ENCODE assay signal across 8 mouse cellular contexts in genomic region chr7:79515861-79516260, GRCm38 (mm10). TPM values are rescaled to one million over a fixed set of nuclear protein-coding genes. Genes with fewer than 3 reads are reported as not detected.
DNase-seq lines count a peak whose midpoint lies in the region; ATAC-seq and TF ChIP-seq lines count a peak whose summit lies in the region.

No protein-coding gene starts in this region.

- no peak for ATAC-seq in kidney, postnatal 0 days (replicated peaks; ENCODE audit: low FRiP score, low read depth)
- no peak for ATAC-seq in intestine, embryonic 16.5 days
- ATAC-seq in neural tube, embryonic 12.5 days (ENCODE audit: low FRiP score, low read depth), result no peak

- no peak overlapping the region for H3K27ac ChIP-seq in kidney, postnatal 0 days
- H3K27ac ChIP-seq in forebrain, embryonic 10.5 days, result peak overlapping the region; percentile 98
- no peak overlapping the region for H3K27ac ChIP-seq in intestine, embryonic 16.5 days (ENCODE audit: low read length)
- H3K27ac ChIP-seq in neural tube, embryonic 12.5 days, result peak overlapping the region; percentile 99

- H3K36me3 ChIP-seq in kidney, postnatal 0 days (ENCODE audit: insufficient read depth, low read length), result no peaks in the 10 kb centered on the region
- H3K36me3 ChIP-seq in forebrain, embryonic 10.5 days (replicated peaks), result peaks cover 71% of the 10 kb centered on the region
- H3K36me3 ChIP-seq in intestine, embryonic 16.5 days (ENCODE audit: control insufficient read depth, insufficient read depth, low read length), result no peaks in the 10 kb centered on the region
- H3K36me3 ChIP-seq in neural tube, embryonic 12.5 days, result no peaks in the 10 kb centered on the region

- no peak for DNase-seq in kidney, postnatal 0 days (ENCODE audit: low spot score)
- no peak for DNase-seq in kidney, postnatal 14 days
- peak; percentile 38 for DNase-seq in forebrain, embryonic 10.5 days (ENCODE audit: extremely low spot score, low spot score)
- DNase-seq in adrenal gland, postnatal 25 days, result no peak
- no peak for DNase-seq in thymus, postnatal 36 days
- DNase-seq in thymus, postnatal 14 days, result no peak

- H3K4me3 ChIP-seq in kidney, postnatal 0 days (replicated peaks; ENCODE audit: low read depth, low read length), result peak overlapping the region; percentile 35
- H3K4me3 ChIP-seq in forebrain, embryonic 10.5 days, result peak overlapping the region; percentile 44
- peak overlapping the region; percentile 49 for H3K4me3 ChIP-seq in intestine, embryonic 16.5 days (ENCODE audit: low read length)
- peak overlapping the region; percentile 36 for H3K4me3 ChIP-seq in neural tube, embryonic 12.5 days

- H3K9me3 ChIP-seq in kidney, postnatal 0 days (replicated peaks; ENCODE audit: low read length), result no peaks in the 10 kb centered on the region
- H3K9me3 ChIP-seq in forebrain, embryonic 10.5 days, result no peaks in the 10 kb centered on the region
- H3K9me3 ChIP-seq in intestine, embryonic 16.5 days (ENCODE audit: control insufficient read depth, low read length), result no peaks in the 10 kb centered on the region
- no peaks in the 10 kb centered on the region for H3K9me3 ChIP-seq in neural tube, embryonic 12.5 days

- H3K27me3 ChIP-seq in kidney, postnatal 0 days (ENCODE audit: insufficient read depth, low read length), result peaks cover 74% of the 10 kb centered on the region
- peaks cover 100% of the 10 kb centered on the region for H3K27me3 ChIP-seq in forebrain, embryonic 10.5 days (ENCODE audit: poor library complexity, severe bottlenecking)
- peaks cover 76% of the 10 kb centered on the region for H3K27me3 ChIP-seq in intestine, embryonic 16.5 days (replicated peaks; ENCODE audit: control insufficient read depth, insufficient read depth, low read length)
- H3K27me3 ChIP-seq in neural tube, embryonic 12.5 days (replicated peaks), result peaks cover 28% of the 10 kb centered on the region

- peak overlapping the region; percentile 64; the same call in 1 of the 2 replicates for H3K4me2 ChIP-seq in kidney, postnatal 0 days (ENCODE audit: low read length)
- peak overlapping the region; percentile 80 for H3K4me2 ChIP-seq in intestine, embryonic 16.5 days (ENCODE audit: low read depth, low read length)
- H3K4me2 ChIP-seq in neural tube, embryonic 12.5 days (replicated peaks), result peak overlapping the region; percentile 65

- H3K9ac ChIP-seq in kidney, postnatal 0 days (ENCODE audit: low read depth, low read length), result 0 out of 2 replicates have a peak overlapping the region, but pooled peaks have one; percentile 41
- no peak overlapping the region for H3K9ac ChIP-seq in intestine, embryonic 16.5 days (ENCODE audit: low read depth, low read length)
- peak overlapping the region; percentile 100 for H3K9ac ChIP-seq in neural tube, embryonic 12.5 days

- peaks cover 4% of the 10 kb centered on the region; the same call in 1 of the 2 replicates for H3K4me1 ChIP-seq in kidney, postnatal 0 days (replicated peaks; ENCODE audit: insufficient read depth, low read length)
- H3K4me1 ChIP-seq in forebrain, embryonic 10.5 days, result peaks cover 100% of the 10 kb centered on the region
- H3K4me1 ChIP-seq in intestine, embryonic 16.5 days (ENCODE audit: control insufficient read depth, insufficient read depth, low read length), result 0 out of 2 replicates have a peak, but pooled peaks cover 2% of the 10 kb centered on the region
- H3K4me1 ChIP-seq in neural tube, embryonic 12.5 days, result peaks cover 83% of the 10 kb centered on the region

- no peak for TF ChIP-seq CTCF in kidney, postnatal 0 days (IDR thresholded peaks at IDR 0.05; ENCODE audit: low read depth)

- WGBS in kidney, postnatal 0 days, result 50% methylated on average over 9 of the region's 9 CpGs
- 29% methylated on average over 9 of the region's 9 CpGs for WGBS in forebrain, embryonic 10.5 days
- WGBS in intestine, embryonic 16.5 days, result 48% methylated on average over 9 of the region's 9 CpGs
- WGBS in neural tube, embryonic 12.5 days, result 27% methylated on average over 9 of the region's 9 CpGs

RNA-seq across cellular contexts. Expression of gene Polg, which starts 49.7 kb away (rescaled TPM):
- polyA plus RNA-seq in kidney, postnatal 0 days (2015; fragmentation: Nextera tagmentation; extraction: Ambion mirVana), result 22.6 and 22.8 TPM in 2 replicates
- 42.1 and 46.4 TPM in 2 replicates for polyA plus RNA-seq in forebrain, embryonic 10.5 days (2016; fragmentation: Nextera tagmentation; extraction: Ambion mirVana)
- polyA plus RNA-seq in intestine, embryonic 16.5 days (2015; fragmentation: Nextera tagmentation; extraction: Ambion mirVana), result 39.1 and 42.8 TPM in 2 replicates
- polyA plus RNA-seq in neural tube, embryonic 12.5 days (2016; fragmentation: Nextera tagmentation; extraction: Ambion mirVana), result 45.6 and 48.5 TPM in 2 replicates
- 61.6 and 81.1 TPM in 2 replicates for total RNA-seq in adrenal gland, postnatal 25 days (2021)

Comparison
In these comparisons a context has a peak if more than half of its experiments do, and no peak if none do; other contexts are left out.
1. H3K27ac ChIP-seq: peak in forebrain, embryonic 10.5 days (single experiment) and neural tube, embryonic 12.5 days (single experiment); none in kidney, postnatal 0 days (single experiment) and intestine, embryonic 16.5 days (single experiment).
2. Peak in every context shown above with its lines, with median percentiles within 50 percentile points of each other: H3K4me2 ChIP-seq and H3K4me3 ChIP-seq.